Mouse (Mus musculus) midbrain, embryonic 10.5 days (tissue): ENCODE results near the gene Plekhg3. TPM values are rescaled to one million over a fixed set of nuclear protein-coding genes. Genes with fewer than 3 reads are reported as not detected.

Experiments used
- DNase-seq: peaks from one replicate; pipeline ENCODE4 v3.0.0-alpha.2; 2017; ENCODE audit warnings: low spot score
- H3K27ac ChIP-seq: fragments of 300-500 bp; sonication (generic); replicated peaks from 2 replicates; pipeline ENCODE4 v1.5.1; 2016; ENCODE audit warnings: mild to moderate bottlenecking
- H3K27me3 ChIP-seq: fragments of 300-500 bp; sonication (generic); 2 replicates; pipeline ENCODE4 v1.6.1; 2016; ENCODE audit warnings: low read depth, mild to moderate bottlenecking; ENCODE audit not compliant: poor library complexity, severe bottlenecking
- H3K36me3 ChIP-seq: fragments of 300-500 bp; sonication (generic); 2 replicates; pipeline ENCODE4 v1.6.1; 2016; ENCODE audit warnings: mild to moderate bottlenecking, moderate library complexity
- H3K4me1 ChIP-seq: fragments of 300-500 bp; sonication (generic); 2 replicates; pipeline ENCODE4 v1.6.1; 2016
- H3K4me3 ChIP-seq: fragments of 300-500 bp; sonication (generic); 2 replicates; pipeline ENCODE4 v1.5.1; 2016; ENCODE audit warnings: mild to moderate bottlenecking, moderate library complexity
- H3K9me3 ChIP-seq: fragments of 300-500 bp; sonication (generic); replicated peaks from 2 replicates; pipeline ENCODE4 v1.6.1; 2016; ENCODE audit warnings: mild to moderate bottlenecking
- WGBS: fragments of 180-500 bp; shearing (Covaris S2); methylation state at CpG from one replicate; pipeline ENCODE4 v1.1.7; 2016; 5-methylcytosine and 5-hydroxymethylcytosine counted together
- polyA plus RNA-seq: library from polyadenylated mRNA; unstranded; fragments of >200 nt; fragmentation: Nextera tagmentation; extraction: Ambion mirVana; gene quantifications from 2 replicates; pipeline ENCODE4 v1.2.1, GENCODE M21; 2016

The Plekhg3 gene
- polyA plus RNA-seq, 1 experiment from 2014 or later: 1.5 TPM

DNA sequence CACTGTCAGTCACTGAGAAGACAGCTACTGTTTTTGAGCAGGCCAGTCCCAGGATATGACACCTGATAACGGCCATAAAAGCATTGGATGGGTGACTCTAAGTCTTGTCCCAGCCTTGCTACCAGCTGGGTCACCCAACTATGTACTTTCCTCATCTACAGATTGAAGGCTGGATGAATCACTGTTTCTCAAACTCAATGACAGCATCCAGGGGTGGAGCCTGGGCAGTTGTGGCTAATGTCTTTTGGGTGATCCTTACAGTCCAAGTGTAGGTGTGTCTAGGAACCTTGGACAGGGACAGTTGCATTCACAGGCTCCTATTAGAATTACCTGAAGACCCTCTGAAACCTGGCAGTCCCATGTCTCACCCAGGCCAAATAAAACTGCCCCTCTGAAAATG, 49.1 kb downstream of the Plekhg3 start:
- no peaks in the 10 kb centered on the region for H3K27me3 ChIP-seq
- H3K27ac ChIP-seq: no peak overlapping the region
- no peak overlapping the region for H3K4me3 ChIP-seq
- peaks cover 17% of the 10 kb centered on the region for H3K4me1 ChIP-seq
- peaks cover 7% of the 10 kb centered on the region; the same call in 1 of the 2 replicates for H3K36me3 ChIP-seq
- 85% methylated on average over 1 of the region's 1 CpGs for WGBS
- peaks cover 7% of the 10 kb centered on the region; the same call in 1 of the 2 replicates for H3K9me3 ChIP-seq
- DNase-seq: no peak

DNA sequence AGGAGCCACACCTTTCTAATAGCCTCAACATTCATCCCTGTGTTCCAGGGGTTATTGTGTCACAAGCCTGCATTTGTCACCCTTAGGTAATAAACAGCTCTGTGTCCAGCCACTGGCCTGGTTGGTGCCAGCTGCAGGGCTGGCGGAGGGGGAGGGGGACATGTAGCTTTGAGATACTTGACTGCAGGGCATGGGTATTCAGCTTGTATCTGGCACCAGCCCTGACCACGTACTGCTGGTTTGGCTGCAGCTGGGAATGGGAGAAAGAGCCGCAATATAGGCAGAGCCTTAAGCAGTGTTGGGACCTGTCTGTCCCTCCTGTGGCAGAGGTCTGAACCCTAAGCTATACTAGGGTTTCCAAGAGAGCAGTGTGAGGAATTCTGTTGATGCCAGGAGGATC, 51.4 kb downstream of the Plekhg3 start:
- 0 out of 2 replicates have a peak, but pooled peaks cover under 1% of the 10 kb centered on the region for H3K9me3 ChIP-seq
- H3K4me3 ChIP-seq: no peak overlapping the region
- H3K27ac ChIP-seq: no peak overlapping the region
- H3K27me3 ChIP-seq: no peaks in the 10 kb centered on the region
- no peak for DNase-seq
- 88% methylated on average over 3 of the region's 3 CpGs for WGBS
- H3K36me3 ChIP-seq: no peaks in the 10 kb centered on the region
- H3K4me1 ChIP-seq: peaks cover 17% of the 10 kb centered on the region

DNA sequence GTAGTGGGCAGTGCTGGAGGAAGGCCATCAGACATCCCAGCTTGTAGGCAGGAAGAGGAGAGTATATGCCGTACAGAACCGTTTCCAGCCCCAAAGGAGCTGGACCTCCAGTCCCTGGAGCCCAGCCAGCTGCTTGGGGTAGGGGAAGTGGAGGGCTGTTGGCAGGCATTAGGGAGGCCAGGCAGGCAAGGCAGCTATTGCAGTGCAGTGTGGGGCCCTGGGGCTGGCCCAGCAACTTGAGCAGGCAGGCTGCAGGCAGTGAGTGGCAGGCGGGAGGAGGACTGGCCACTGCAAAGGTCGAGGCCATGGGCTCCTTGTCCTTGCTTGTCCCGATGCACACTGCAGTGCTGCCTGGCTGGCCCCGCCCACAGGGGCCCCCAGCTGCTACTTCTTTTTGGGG, 52.1 kb downstream of the Plekhg3 start:
- no peaks in the 10 kb centered on the region for H3K9me3 ChIP-seq
- H3K36me3 ChIP-seq: no peaks in the 10 kb centered on the region
- H3K27me3 ChIP-seq: no peaks in the 10 kb centered on the region
- no peak overlapping the region for H3K4me3 ChIP-seq
- no peak for DNase-seq
- peak overlapping the region; percentile 3; the same call in 1 of the 2 replicates for H3K27ac ChIP-seq
- 50% methylated on average over 6 of the region's 6 CpGs for WGBS
- peaks cover 17% of the 10 kb centered on the region for H3K4me1 ChIP-seq

DNA sequence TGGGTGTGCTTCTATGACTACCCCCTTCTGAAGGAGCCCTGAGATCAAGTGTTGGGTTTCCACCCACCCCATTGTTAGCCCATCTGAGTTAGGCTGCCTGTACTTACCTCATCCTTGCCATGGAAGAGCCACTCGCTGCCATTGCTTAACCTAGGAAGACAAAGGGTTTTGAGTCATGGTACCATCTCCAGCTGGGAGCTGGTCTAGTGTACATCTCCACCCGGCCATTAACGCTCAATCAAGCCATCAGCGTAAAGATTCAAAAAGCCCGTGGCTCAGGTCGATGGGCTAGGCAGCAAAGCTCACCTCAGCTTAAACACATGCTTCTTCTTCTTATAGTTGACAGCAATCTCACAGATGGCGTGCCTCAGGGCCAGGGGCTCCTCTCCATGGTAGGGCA, 52.8 kb downstream of the Plekhg3 start:
- peaks cover 21% of the 10 kb centered on the region for H3K4me1 ChIP-seq
- no peak for DNase-seq
- WGBS: 89% methylated on average over 7 of the region's 7 CpGs
- H3K9me3 ChIP-seq: no peaks in the 10 kb centered on the region
- no peaks in the 10 kb centered on the region for H3K27me3 ChIP-seq
- H3K36me3 ChIP-seq: no peaks in the 10 kb centered on the region
- peak overlapping the region; percentile 3; the same call in 1 of the 2 replicates for H3K27ac ChIP-seq
- no peak overlapping the region for H3K4me3 ChIP-seq

DNA sequence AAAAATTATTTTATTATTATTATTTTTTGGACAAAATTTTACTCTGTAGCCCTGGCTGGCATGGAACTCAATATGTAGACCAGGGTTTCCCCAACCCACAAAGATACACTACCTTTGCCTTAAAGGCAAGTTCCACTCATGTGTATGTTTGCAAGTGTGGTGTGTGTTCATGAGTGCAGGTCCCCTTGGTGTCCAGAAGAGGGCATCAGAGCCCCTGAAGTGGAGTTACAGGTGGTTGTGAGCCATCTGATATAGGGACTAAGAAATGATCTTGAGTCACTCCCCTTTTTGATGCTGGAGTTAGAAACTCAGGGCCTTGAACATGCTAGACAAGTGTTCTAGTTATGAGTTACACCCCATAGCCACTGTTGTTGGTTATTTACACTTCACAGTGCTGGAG, 54.3 kb downstream of the Plekhg3 start:
- Histone ChIP-seq H3K36me3 (no peaks in the 10 kb centered on the region), H3K4me3 (no peak overlapping the region)
- DNase-seq: no peak

DNA sequence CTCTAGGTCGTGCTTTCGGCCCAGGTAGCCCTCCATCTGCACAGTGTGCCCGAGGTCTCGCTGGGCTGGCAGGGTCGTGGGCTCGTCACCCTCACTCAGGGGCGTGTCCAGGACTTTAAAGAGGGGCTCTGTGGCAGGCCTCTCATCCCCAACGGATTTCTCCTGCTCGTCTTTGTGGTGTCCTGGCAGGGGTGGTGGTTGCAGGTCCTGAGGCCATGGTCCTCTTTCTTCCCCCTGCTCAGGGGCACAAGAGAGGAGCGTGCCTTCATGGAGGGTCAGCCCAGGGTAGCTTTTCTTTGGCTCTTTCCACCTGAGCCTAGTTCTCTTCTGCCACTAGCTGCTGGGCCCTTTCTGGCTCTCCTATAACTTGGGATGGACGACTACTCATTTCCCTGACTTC, 56.7 kb downstream of the Plekhg3 start:
- no peaks in the 10 kb centered on the region for H3K27me3 ChIP-seq
- peaks cover 17% of the 10 kb centered on the region for H3K4me1 ChIP-seq
- no peaks in the 10 kb centered on the region for H3K36me3 ChIP-seq
- DNase-seq: no peak
- H3K27ac ChIP-seq: no peak overlapping the region
- WGBS: 58% methylated on average over 11 of the region's 11 CpGs
- H3K9me3 ChIP-seq: no peaks in the 10 kb centered on the region
- H3K4me3 ChIP-seq: no peak overlapping the region

More for the DNA sequence above, 54.3 kb downstream of the Plekhg3 start:
- no peaks in the 10 kb centered on the region for H3K9me3 ChIP-seq
- H3K4me1 ChIP-seq: peaks cover 24% of the 10 kb centered on the region
- H3K27me3 ChIP-seq: no peaks in the 10 kb centered on the region
- no peak overlapping the region for H3K27ac ChIP-seq

DNA sequence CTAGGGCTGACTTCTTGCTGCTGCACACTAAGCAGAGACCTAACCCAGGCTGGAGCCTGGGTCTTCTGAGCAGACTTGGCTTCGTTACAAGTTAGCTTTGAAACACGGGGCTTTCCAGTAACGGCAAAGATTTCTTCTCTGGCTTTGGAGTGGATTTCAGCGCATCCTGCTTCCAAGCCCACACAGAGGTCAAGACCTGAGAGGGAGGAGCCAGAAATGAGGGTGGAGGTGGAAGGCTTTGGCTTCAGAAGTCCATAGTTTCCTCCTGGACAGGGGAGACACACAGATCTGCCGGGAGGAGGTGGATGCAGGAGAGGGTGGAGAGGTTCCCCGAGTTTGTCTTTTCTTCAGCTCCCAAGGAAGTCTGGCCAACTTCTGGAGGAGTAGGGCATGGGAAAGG, 58.8 kb downstream of the Plekhg3 start:
- Histone ChIP-seq H3K36me3 (no peaks in the 10 kb centered on the region), H3K4me1 (peaks cover 18% of the 10 kb centered on the region)
- 76% methylated on average over 6 of the region's 6 CpGs for WGBS

DNA sequence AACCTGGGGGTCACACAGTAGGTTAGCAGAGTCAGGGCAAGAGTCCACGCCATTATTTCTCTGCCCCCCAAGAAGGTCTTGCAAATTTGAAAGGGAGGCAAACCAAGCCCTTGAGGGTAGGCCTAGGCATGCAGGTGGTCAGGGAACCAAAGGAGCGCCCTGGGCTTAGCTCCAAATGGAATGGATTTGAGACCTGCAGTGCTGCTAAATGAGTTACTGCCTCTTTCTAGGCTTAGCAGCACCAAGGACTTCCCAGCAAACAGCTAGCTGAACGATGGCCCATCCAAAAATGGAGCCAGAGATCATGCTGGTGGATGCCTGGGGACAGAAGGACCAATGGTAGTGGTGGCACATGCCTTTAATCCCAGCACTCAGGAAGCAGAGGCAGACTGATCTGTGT, 60.3 kb downstream of the Plekhg3 start:
- H3K4me1 ChIP-seq: peaks cover 21% of the 10 kb centered on the region
- no peaks in the 10 kb centered on the region for H3K9me3 ChIP-seq
- no peak overlapping the region for H3K4me3 ChIP-seq
- H3K27ac ChIP-seq: no peak overlapping the region
- H3K36me3 ChIP-seq: no peaks in the 10 kb centered on the region
- no peak for DNase-seq
- H3K27me3 ChIP-seq: peaks cover 14% of the 10 kb centered on the region
- 81% methylated on average over 3 of the region's 3 CpGs for WGBS

More for the DNA sequence above, 58.8 kb downstream of the Plekhg3 start:
- Histone ChIP-seq H3K27ac (no peak overlapping the region), H3K9me3 (no peaks in the 10 kb centered on the region), H3K27me3 (peaks cover 11% of the 10 kb centered on the region; the same call in 1 of the 2 replicates), H3K4me3 (no peak overlapping the region)
- no peak for DNase-seq

DNA sequence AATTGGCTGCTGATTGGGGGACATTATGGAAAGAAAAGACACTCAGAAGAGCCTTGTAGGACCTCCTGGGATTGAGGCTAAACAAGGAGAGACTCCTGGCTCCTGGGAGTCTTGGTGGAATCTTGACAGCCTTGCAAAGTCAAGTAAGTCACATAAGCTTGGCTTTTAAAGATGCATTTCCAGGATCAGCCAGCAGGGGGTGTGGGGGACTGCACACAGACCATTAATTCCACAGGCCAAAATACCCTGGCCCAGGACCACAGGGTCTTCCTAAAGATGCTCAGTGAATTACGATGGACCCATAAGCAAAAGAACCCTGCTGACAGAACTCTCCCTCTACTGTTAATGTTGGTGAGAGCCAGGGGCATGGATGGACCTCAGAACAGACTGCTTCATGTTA, 61.5 kb downstream of the Plekhg3 start:
- Histone ChIP-seq H3K27ac (no peak overlapping the region), H3K4me1 (peaks cover 25% of the 10 kb centered on the region), H3K9me3 (no peaks in the 10 kb centered on the region), H3K4me3 (no peak overlapping the region), H3K36me3 (no peaks in the 10 kb centered on the region), H3K27me3 (peaks cover 17% of the 10 kb centered on the region)
- peak; percentile 75 for DNase-seq
- WGBS: 64% methylated on average over 1 of the region's 1 CpGs

DNA sequence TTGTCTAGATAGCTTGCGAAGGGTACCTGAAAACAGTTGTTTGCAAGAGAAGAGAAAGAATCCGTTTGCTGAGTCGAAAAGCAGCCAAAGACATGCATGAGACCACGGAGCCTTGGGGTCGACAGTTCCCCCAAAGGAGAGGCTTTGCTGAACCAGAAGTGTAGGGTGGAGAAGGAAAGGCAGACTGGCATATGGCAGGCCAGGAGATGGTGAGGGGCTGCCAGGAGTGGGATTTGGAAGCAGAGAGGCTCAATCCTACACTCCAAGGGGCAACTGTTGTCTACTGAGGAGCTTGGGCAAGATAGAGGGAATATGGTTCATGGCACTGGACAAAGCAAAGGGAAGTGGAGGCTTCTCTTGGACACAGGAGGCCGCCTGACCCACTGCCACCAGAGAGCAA, 62.6 kb downstream of the Plekhg3 start:
- H3K4me1 ChIP-seq: peaks cover 28% of the 10 kb centered on the region
- H3K27ac ChIP-seq: no peak overlapping the region
- DNase-seq: no peak
- 79% methylated on average over 6 of the region's 6 CpGs for WGBS
- no peaks in the 10 kb centered on the region for H3K36me3 ChIP-seq
- H3K4me3 ChIP-seq: no peak overlapping the region
- H3K27me3 ChIP-seq: peaks cover 17% of the 10 kb centered on the region
- H3K9me3 ChIP-seq: no peaks in the 10 kb centered on the region

DNA sequence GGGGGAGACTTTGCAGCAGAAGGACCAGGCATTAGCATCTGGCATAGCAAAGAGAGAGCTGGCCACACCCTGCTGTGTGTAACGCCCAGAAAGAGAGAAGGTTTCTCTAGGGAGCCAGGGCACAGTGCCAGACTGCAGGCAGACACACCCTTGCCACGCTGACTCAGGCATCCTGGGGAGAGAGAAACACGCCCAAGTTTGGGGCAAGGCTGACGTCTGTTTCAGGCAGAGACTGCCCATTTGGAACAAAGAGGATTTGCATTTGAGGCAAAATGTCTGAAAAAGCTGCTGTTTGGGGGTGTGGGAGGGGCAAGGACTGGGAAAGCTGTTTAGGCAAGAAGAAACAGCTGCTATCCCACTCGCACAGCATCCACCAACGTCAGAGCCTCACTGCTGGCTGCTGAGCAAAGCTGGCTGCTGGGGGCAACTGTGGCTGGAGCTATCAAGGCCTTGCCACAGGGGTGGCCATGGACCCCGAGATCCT, 63.2 kb downstream of the Plekhg3 start:
- WGBS: 14% methylated on average over 7 of the region's 7 CpGs
- no peak for DNase-seq
- Histone ChIP-seq H3K9me3 (no peaks in the 10 kb centered on the region), H3K27me3 (peaks cover 17% of the 10 kb centered on the region), H3K27ac (peak overlapping the region; percentile 4), H3K4me1 (peaks cover 27% of the 10 kb centered on the region), H3K36me3 (no peaks in the 10 kb centered on the region), H3K4me3 (no peak overlapping the region)

DNA sequence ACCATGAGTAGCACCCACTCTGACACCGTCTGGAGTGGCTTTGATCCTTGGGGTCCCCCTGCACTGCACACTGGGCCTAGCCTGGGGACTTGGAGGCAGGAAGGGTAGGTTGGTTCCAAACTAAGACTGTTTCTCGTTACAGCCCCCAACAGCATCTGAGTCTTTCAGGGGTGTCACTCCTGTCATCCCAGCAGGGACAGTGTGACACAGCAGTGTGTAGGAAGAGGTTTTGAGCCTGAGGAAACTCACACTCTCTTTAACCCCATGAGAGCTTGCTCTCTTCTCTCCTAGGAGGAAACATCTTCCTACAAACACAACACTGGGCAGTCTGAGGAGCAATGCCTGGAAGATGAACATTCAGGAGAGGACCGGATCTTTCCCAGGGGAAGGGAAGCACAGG, 63.9 kb downstream of the Plekhg3 start:
- WGBS: 59% methylated on average over 3 of the region's 3 CpGs
- H3K27me3 ChIP-seq: peaks cover 17% of the 10 kb centered on the region
- no peaks in the 10 kb centered on the region for H3K9me3 ChIP-seq
- H3K36me3 ChIP-seq: no peaks in the 10 kb centered on the region
- no peak for DNase-seq
- H3K27ac ChIP-seq: 0 out of 2 replicates have a peak overlapping the region, but pooled peaks have one; percentile 4
- H3K4me3 ChIP-seq: no peak overlapping the region
- peaks cover 27% of the 10 kb centered on the region for H3K4me1 ChIP-seq

DNA sequence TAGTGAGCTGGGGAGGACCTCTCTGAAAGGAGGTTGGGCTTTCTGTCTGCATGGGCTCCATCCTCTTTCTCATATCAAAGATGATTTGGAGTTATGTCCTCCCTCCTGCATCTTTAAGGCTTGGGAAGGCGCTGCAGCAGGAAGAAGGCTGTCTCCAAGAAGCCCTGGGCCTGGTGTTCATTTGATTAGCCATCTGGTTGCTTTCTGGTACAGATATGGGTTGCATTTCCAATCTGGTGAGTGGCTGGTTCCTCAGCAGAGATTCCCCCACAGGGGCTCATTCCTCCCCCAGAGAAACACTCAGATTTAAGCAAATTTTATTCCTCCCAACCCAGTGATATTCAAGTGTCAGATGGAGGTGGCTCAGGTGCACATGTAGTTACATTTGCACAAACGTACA, 65.1 kb downstream of the Plekhg3 start:
- no peaks in the 10 kb centered on the region for H3K9me3 ChIP-seq
- H3K4me1 ChIP-seq: peaks cover 24% of the 10 kb centered on the region
- WGBS: 86% methylated on average over 2 of the region's 2 CpGs
- H3K27me3 ChIP-seq: peaks cover 17% of the 10 kb centered on the region
- no peak overlapping the region for H3K4me3 ChIP-seq
- no peaks in the 10 kb centered on the region for H3K36me3 ChIP-seq
- no peak for DNase-seq
- no peak overlapping the region for H3K27ac ChIP-seq
